Mouse (Mus musculus): ENCODE measurements around the gene Nkx2-5. TPM values are rescaled to one million over a fixed set of nuclear protein-coding genes. Genes with fewer than 3 reads are reported as not detected.

Gene Nkx2-5
- 2.9 and 4.0 TPM in 2 replicates for polyA plus RNA-seq (2012; rRNA removed)

DNA sequence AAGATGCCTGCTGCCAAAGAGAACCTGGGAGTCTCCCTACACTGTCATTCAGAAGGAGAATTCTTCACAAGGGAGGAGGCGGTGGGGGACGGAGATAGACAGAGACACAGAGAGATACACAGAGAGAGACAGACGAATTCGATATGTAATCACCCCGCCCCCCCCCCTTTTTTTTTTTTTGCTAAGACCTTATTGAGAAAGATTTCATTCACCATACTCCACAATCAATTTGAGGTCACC lies at the start of gene Nkx2-5:
Nkx2-5 (minus strand) TSS at position 101 of the 240 bp plus-strand sequence.

Other genes with a start within 250 kb of the Nkx2-5 start
- 70.6 and 101 TPM in 2 replicates for gene Atp6v0e, start 181.8 kb downstream of the Nkx2-5 start, polyA plus RNA-seq (2012; rRNA removed)
- 3.3 and 5.5 TPM in 2 replicates for gene Crebrf, start 129.4 kb downstream of the Nkx2-5 start, polyA plus RNA-seq (2012; rRNA removed)
- gene Bnip1, start 63.9 kb downstream of the Nkx2-5 start, polyA plus RNA-seq (2012; rRNA removed) = 29.7 and 43.9 TPM in 2 replicates
- 31.0 and 52.5 TPM in 2 replicates for gene Kifc5b, start 72.1 kb upstream of the Nkx2-5 start, polyA plus RNA-seq (2012; rRNA removed)
- 23.5 and 26.8 TPM in 2 replicates for gene Phf1, start 88.0 kb upstream of the Nkx2-5 start, polyA plus RNA-seq (2012; rRNA removed)
- 107 and 134 TPM in 2 replicates for gene Cuta, start 94.6 kb upstream of the Nkx2-5 start, polyA plus RNA-seq (2012; rRNA removed)
- 84.0 and 92.6 TPM in 2 replicates for gene Syngap1, start 96.2 kb upstream of the Nkx2-5 start, polyA plus RNA-seq (2012; rRNA removed)
- gene Zbtb9, start 128.2 kb upstream of the Nkx2-5 start, polyA plus RNA-seq (2012; rRNA removed) = 15.8 and 17.0 TPM in 2 replicates
- gene Bak1, start 184.0 kb upstream of the Nkx2-5 start, polyA plus RNA-seq (2012; rRNA removed) = 33.7 and 40.7 TPM in 2 replicates
- 2.3 and 4.6 TPM in 2 replicates for gene Itpr3, start 212.3 kb upstream of the Nkx2-5 start, polyA plus RNA-seq (2012; rRNA removed)